Mouse (Mus musculus) heart, embryonic 13.5 days (tissue): ENCODE measurements at regions not wholly inside any gene's neighbourhood (a gene's known extent, or its start where the extent isn't known, plus 50 kb on each side); places are given as distances from the start of the nearest gene placed in this dataset.

Source experiments
- ATAC-seq: fragments of 200-750 bp; cut with Nextera tagmentation; 2 replicates; pipeline ENCODE4 v1.8.0; 2017; ENCODE audit warnings: moderate TSS enrichment; ENCODE audit not compliant: insufficient number of reproducible peaks, low FRiP score, low TSS enrichment; ENCODE audit errors: extremely low read depth
- H3K27ac ChIP-seq: fragments of 300-500 bp; sonication (generic); replicated peaks from 2 replicates; pipeline ENCODE4 v1.5.1; 2015; ENCODE audit warnings: moderate library complexity, mild to moderate bottlenecking, inconsistent platforms
- H3K27me3 ChIP-seq: fragments of 300-500 bp; sonication (generic); replicated peaks from 2 replicates; pipeline ENCODE4 v1.6.1; 2015; ENCODE audit warnings: mild to moderate bottlenecking, inconsistent platforms
- H3K36me3 ChIP-seq: fragments of 300-500 bp; sonication (generic); 2 replicates; pipeline ENCODE4 v1.6.1; 2015; ENCODE audit warnings: mild to moderate bottlenecking, inconsistent platforms
- H3K4me1 ChIP-seq: fragments of 300-500 bp; sonication (generic); 2 replicates; pipeline ENCODE4 v1.6.1; 2015; ENCODE audit warnings: inconsistent platforms
- H3K4me2 ChIP-seq: fragments of 300-500 bp; sonication (generic); 2 replicates; pipeline ENCODE4 v1.6.1; 2015; ENCODE audit warnings: inconsistent platforms, mild to moderate bottlenecking, moderate library complexity
- H3K4me3 ChIP-seq: fragments of 300-500 bp; sonication (generic); 2 replicates; pipeline ENCODE4 v1.5.1; 2015; ENCODE audit warnings: moderate library complexity, mild to moderate bottlenecking, inconsistent platforms
- H3K9ac ChIP-seq: fragments of 300-500 bp; sonication (generic); 2 replicates; pipeline ENCODE4 v1.6.1; 2015; ENCODE audit warnings: inconsistent platforms, mild to moderate bottlenecking, moderate library complexity
- H3K9me3 ChIP-seq: fragments of 300-500 bp; sonication (generic); 2 replicates; pipeline ENCODE4 v1.6.1; 2016; ENCODE audit warnings: inconsistent platforms
- WGBS: fragments of 180-500 bp; shearing (Covaris S2); methylation state at CpG from one replicate; pipeline ENCODE4 v1.1.7; 2015; ENCODE audit warnings: mixed read lengths; 5-methylcytosine and 5-hydroxymethylcytosine counted together

DNA sequence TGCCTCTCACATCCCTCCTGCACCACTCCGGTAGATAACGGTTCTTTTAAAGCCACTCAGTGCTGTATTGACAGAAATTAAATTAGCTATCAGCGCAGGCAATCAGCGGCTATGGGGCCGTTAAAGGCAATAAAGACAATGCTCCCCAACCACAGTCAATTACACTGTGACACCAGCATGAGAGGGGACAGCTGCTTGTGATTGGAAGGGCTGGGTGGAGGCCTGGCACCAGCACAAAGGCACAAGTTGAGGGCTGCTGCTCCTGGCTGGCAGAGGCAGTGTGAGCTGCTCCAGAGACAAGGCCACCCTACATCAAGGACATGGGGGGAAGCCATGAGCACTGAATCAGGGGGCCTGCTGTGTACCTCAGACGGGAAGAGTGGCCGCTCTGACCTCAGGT lies 420.0 kb downstream of the Vrk1 start:
- ATAC-seq = no peak
- H3K9ac ChIP-seq = no peak overlapping the region
- no peaks in the 10 kb centered on the region for H3K36me3 ChIP-seq
- no peaks in the 10 kb centered on the region for H3K27me3 ChIP-seq
- no peaks in the 10 kb centered on the region for H3K9me3 ChIP-seq
- H3K4me1 ChIP-seq = no peaks in the 10 kb centered on the region
- H3K27ac ChIP-seq = no peak overlapping the region
- WGBS = 58% methylated on average over 7 of the region's 7 CpGs
- no peak overlapping the region for H3K4me2 ChIP-seq
- no peak overlapping the region for H3K4me3 ChIP-seq

DNA sequence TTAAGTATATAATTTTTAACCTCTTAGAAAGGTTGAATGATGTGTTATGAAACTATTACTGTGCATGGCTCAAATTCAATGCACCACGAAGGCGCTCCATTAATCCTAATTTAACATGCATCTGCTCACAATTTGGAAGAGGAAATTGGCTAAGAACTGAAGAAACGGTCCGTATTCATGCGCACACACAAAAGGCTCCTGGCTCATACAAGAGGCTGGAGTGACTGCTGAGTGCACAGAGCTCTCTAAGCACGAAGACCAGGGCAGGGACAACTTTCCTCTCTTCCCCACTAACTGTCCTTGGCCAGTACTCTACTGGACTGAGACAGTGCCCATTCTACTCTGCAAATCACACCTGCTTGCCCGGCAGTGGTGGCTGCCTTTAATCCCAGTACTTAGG lies 435.1 kb downstream of the Vrk1 start:
- no peak overlapping the region for H3K9ac ChIP-seq
- H3K4me1 ChIP-seq = no peaks in the 10 kb centered on the region
- no peak overlapping the region for H3K4me3 ChIP-seq
- no peaks in the 10 kb centered on the region for H3K36me3 ChIP-seq
- 86% methylated on average over 7 of the region's 7 CpGs for WGBS
- H3K9me3 ChIP-seq = no peaks in the 10 kb centered on the region
- H3K27ac ChIP-seq = no peak overlapping the region
- no peak overlapping the region for H3K4me2 ChIP-seq
- ATAC-seq = no peak
- H3K27me3 ChIP-seq = no peaks in the 10 kb centered on the region; the same call in 1 of the 2 replicates

DNA sequence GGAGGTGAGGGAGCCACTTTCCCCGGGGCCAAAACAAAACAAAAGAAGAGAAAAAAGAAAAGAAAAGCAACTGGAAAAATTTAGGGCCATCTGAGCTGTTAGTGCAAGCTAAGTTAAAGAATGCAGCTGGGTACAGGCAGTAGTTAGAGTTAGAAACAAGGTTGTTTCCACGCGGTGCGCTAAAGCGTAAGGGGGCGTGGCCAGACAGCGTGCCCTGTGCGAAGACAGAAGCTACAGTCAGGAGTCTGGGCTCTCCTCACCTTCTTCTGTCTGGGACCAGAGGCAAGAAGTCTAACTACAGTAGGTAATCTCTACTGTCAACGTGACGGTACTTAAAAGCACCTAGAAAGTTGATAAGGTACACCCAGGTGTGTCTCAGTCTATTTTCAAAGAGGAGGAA lies 435.9 kb downstream of the Vrk1 start:
- Histone ChIP-seq H3K9me3 (no peaks in the 10 kb centered on the region), H3K36me3 (no peaks in the 10 kb centered on the region), H3K4me3 (no peak overlapping the region), H3K4me1 (no peaks in the 10 kb centered on the region), H3K27ac (no peak overlapping the region), H3K9ac (no peak overlapping the region), H3K27me3 (no peaks in the 10 kb centered on the region; the same call in 1 of the 2 replicates), H3K4me2 (no peak overlapping the region)
- WGBS = 55% methylated on average over 10 of the region's 10 CpGs
- no peak for ATAC-seq

DNA sequence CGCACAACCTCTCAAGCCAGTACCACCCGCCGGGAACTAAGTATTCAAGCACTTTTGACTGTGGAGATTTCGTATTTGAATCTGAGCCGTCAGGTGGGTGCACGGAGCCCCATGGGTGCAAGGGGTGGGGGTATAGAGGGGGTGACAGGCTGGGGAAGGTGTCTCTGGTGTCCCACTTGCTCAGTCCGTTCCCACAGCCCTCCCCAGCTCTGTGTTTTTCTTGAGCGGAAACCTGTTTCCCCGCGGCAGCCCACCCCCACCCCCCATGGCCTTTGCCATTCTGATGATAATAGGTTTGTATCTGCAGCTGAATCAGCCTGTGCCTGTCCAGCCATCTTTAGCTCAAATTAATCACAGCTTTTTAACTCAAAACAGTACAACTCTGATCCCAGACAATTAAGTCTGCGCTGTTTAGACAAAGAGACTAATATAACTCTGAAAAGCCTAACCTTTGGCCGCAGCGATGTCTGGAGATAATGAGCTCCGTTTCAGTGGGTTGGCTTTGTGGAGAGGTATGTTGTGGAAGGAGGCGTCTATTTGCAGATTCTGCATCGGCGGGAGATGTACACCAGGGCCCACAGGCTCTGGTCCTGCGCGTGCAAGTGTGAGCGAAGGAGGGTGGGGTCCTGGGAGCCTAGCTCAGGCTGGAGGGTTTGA lies 437.0 kb downstream of the Vrk1 start:
- Histone ChIP-seq H3K27me3 (no peaks in the 10 kb centered on the region; the same call in 1 of the 2 replicates), H3K27ac (no peak overlapping the region), H3K9me3 (no peaks in the 10 kb centered on the region; the same call in 1 of the 2 replicates), H3K9ac (no peak overlapping the region), H3K4me2 (no peak overlapping the region), H3K4me1 (no peaks in the 10 kb centered on the region), H3K36me3 (no peaks in the 10 kb centered on the region), H3K4me3 (no peak overlapping the region)
- ATAC-seq = no peak
- 76% methylated on average over 20 of the region's 20 CpGs for WGBS

DNA sequence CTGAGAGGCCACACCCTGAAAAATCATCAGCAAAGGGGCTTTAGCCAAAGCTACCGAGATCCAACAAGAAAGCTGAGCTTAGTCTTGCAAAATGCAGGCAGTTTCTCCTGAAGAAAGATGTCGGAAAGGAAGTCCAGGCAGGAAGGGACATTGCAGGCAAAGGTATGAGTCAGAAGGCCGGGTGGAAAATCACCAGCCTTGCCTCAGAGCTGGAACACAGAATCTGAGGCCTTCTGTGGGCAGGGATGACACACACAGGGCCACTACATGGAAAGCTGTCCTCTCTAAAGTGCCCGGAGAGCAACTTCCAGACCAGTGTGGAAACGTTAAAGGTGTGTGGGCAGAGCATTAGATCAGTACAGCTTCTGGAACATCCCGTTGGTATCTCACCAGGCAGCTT lies 438.5 kb downstream of the Vrk1 start:
- no peak for ATAC-seq
- H3K4me3 ChIP-seq = no peak overlapping the region
- no peaks in the 10 kb centered on the region for H3K4me1 ChIP-seq
- no peak overlapping the region for H3K27ac ChIP-seq
- no peaks in the 10 kb centered on the region; the same call in 1 of the 2 replicates for H3K9me3 ChIP-seq
- H3K4me2 ChIP-seq = no peak overlapping the region
- H3K9ac ChIP-seq = no peak overlapping the region
- no peaks in the 10 kb centered on the region for H3K36me3 ChIP-seq
- 60% methylated on average over 6 of the region's 6 CpGs for WGBS
- H3K27me3 ChIP-seq = no peaks in the 10 kb centered on the region

DNA sequence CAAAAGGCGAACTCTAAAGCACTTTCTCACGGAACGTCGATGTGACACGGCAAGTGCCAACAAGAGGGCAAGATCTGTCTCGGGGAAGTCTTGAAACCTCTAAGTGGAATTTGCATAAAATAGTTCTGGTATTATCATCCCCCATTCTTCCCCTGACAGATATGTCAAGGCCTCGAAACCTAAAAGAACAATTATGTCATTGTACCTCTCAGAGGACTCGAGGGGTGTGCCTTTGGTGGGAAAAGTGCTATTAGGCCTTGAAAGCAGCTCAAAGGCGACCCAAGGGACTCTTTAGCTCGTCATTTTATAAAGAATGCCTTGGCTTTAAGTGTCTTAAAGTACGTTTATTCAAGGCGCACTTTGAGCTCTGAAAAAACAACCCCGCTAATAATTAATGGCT lies 443.5 kb downstream of the Vrk1 start:
- 69% methylated on average over 13 of the region's 13 CpGs for WGBS
- Histone ChIP-seq H3K4me3 (no peak overlapping the region), H3K27me3 (0 out of 2 replicates have a peak, but pooled peaks cover 3% of the 10 kb centered on the region), H3K27ac (no peak overlapping the region), H3K36me3 (no peaks in the 10 kb centered on the region), H3K9ac (no peak overlapping the region), H3K9me3 (no peaks in the 10 kb centered on the region; the same call in 1 of the 2 replicates), H3K4me1 (no peaks in the 10 kb centered on the region), H3K4me2 (no peak overlapping the region)
- ATAC-seq = no peak

DNA sequence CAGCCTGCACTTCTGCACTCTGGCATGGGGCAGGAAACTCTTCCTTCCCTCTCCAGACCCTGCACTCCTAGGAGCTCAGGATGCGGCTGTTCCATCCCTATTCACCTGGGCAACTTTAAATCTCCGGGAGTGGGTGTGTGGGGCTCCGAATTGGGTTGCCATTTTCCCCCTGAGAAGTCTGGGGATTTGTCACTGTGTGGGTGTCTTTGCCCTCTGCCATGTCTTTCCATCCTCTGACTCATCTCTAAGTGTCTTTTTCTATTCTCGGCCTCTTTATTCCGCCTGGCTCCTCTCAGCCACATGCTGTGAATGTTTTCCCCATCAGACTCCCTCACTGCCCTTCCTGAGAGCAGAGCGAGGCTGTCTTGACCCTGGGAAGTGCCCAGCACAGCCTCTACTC lies 448.2 kb downstream of the Vrk1 start:
- H3K4me3 ChIP-seq = no peak overlapping the region
- no peak for ATAC-seq
- no peaks in the 10 kb centered on the region for H3K36me3 ChIP-seq
- no peak overlapping the region for H3K9ac ChIP-seq
- H3K27ac ChIP-seq = no peak overlapping the region
- no peak overlapping the region for H3K4me2 ChIP-seq
- H3K4me1 ChIP-seq = no peaks in the 10 kb centered on the region
- 34% methylated on average over 6 of the region's 6 CpGs for WGBS
- H3K27me3 ChIP-seq = 0 out of 2 replicates have a peak, but pooled peaks cover 7% of the 10 kb centered on the region
- H3K9me3 ChIP-seq = 0 out of 2 replicates have a peak, but pooled peaks cover 4% of the 10 kb centered on the region

DNA sequence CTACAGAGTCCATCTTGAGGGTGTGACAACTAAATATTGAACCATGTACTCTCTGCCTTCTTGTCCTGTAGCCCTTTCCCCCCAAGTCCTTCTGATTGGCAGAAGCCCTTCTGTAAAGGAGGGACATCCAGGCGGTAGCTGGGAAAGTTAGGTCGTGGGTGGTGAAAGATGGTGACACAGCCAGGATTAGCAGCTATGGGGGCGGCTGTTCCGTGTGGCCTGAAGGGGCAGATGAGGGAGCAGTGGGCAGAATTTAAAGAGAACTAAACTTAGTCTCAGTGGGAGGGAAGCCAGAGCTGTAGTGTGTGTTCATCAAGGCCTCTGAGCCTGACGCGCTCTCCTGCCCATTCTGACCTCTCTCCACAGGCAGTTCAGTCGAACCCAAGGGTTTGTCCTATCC lies 450.6 kb downstream of the Vrk1 start:
- Histone ChIP-seq H3K36me3 (no peaks in the 10 kb centered on the region), H3K9me3 (0 out of 2 replicates have a peak, but pooled peaks cover 4% of the 10 kb centered on the region), H3K4me1 (no peaks in the 10 kb centered on the region), H3K27ac (no peak overlapping the region), H3K4me3 (no peak overlapping the region), H3K4me2 (no peak overlapping the region), H3K9ac (no peak overlapping the region), H3K27me3 (peaks cover 14% of the 10 kb centered on the region)
- 59% methylated on average over 7 of the region's 7 CpGs for WGBS
- ATAC-seq = no peak

DNA sequence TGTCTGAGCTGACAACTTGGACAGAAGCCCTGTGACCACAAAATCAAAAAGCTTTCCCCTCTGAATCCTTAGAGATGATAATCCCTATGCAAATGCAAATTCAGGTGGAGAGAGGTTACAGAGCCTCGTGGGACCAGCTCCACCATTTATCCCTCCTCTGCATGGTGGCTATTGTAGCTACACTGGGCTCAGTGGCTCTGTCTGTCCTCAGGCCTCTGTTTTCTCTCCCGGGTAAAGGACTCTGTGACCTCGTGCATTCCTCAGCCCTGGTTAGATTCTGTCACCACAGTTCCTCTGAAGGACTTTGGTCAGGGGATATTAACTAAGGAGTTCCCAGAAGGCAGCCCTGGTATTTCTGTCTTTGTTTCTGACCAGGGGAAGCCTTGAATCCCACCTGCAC lies 452.3 kb downstream of the Vrk1 start:
- Histone ChIP-seq H3K36me3 (no peaks in the 10 kb centered on the region), H3K4me3 (no peak overlapping the region), H3K9ac (no peak overlapping the region), H3K27me3 (peaks cover 14% of the 10 kb centered on the region), H3K4me1 (no peaks in the 10 kb centered on the region), H3K4me2 (no peak overlapping the region), H3K9me3 (0 out of 2 replicates have a peak, but pooled peaks cover 4% of the 10 kb centered on the region), H3K27ac (no peak overlapping the region)
- no peak for ATAC-seq
- 23% methylated on average over 3 of the region's 3 CpGs for WGBS

DNA sequence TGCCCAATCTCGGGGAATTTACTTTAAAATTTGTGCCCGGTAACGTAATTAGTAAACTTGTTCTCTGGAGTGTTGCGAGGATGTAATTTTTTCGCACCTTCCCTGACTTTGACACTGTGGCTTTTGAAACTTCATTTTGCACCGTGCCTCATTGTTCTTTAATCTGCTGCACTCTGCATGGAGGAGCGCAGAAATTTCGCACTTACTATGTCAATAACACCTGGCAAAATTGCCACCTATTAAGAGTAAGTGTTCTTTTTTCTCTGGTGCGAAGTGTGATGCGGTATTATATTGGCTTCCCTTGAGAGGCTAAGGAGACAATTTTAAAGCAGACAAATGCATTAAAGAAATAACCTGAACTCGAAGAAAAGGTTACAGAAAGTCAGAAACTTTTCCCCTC lies 454.7 kb downstream of the Vrk1 start:
- Histone ChIP-seq H3K27ac (no peak overlapping the region), H3K9ac (no peak overlapping the region), H3K4me3 (no peak overlapping the region), H3K4me2 (no peak overlapping the region), H3K9me3 (0 out of 2 replicates have a peak, but pooled peaks cover 4% of the 10 kb centered on the region), H3K4me1 (no peaks in the 10 kb centered on the region), H3K27me3 (peaks cover 14% of the 10 kb centered on the region), H3K36me3 (no peaks in the 10 kb centered on the region)
- ATAC-seq = no peak
- WGBS = 29% methylated on average over 11 of the region's 11 CpGs

DNA sequence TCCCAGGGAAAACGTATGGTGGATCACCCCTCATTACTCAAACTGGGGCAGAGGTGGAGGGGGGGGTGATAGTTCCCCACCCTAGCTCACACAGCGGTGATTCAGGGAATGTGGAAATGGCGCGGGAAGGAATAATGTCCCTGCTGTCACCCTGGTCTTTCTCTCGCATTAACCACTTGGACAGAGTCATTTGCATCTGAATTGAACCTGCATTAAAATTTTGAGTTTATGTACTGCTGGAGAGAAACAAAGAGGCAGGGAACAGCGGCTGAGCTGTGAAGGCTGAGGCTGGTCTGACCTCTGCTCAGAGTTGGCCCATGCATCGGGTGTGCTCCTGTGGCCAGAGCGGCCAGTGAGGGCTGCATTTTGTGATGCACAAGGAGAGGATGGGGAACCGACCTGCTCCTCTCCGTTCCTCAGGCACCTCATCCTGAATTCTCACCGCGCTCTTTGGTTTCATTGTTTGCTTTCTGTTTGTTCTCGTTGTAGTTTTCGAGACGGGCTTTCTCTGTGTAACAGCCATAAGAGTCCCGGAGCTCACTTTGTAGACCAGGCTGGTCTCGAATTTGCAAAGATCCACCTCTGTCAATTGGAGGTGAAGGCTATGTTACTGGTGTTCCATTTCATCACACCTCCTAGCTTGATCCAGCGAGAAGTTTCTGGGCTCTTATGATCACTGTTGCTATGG lies 458.3 kb downstream of the Vrk1 start:
- Histone ChIP-seq H3K9me3 (no peaks in the 10 kb centered on the region), H3K9ac (no peak overlapping the region), H3K4me3 (no peak overlapping the region), H3K4me1 (no peaks in the 10 kb centered on the region), H3K36me3 (no peaks in the 10 kb centered on the region), H3K27me3 (peaks cover 14% of the 10 kb centered on the region), H3K27ac (no peak overlapping the region), H3K4me2 (no peak overlapping the region)
- 65% methylated on average over 18 of the region's 18 CpGs for WGBS
- no peak for ATAC-seq
